Mouse (Mus musculus) right cerebral cortex, adult 18-20 months (tissue): ENCODE measurements around the gene Slc25a48.

Source experiments
- DNase-seq: peaks from one replicate; pipeline ENCODE4 v3.0.0; 2022; ENCODE audit warnings: mixed read lengths

Gene Slc25a48

GRCm38 (mm10) chr13:56438211-56439075 is at the start of gene Slc25a48:
Slc25a48 (plus strand) TSS chr13:56438355.
- DNase-seq: peak; percentile 39

- no peak for DNase-seq
Measured at GRCm38 (mm10) chr13:56397572-56397971, 40.6 kb upstream of the Slc25a48 start.

- DNase-seq: no peak
Measured at GRCm38 (mm10) chr13:56401186-56401585, 37.0 kb upstream of the Slc25a48 start.

- no peak for DNase-seq
Measured at GRCm38 (mm10) chr13:56403381-56404086, 34.6 kb upstream of the Slc25a48 start.

GRCm38 (mm10) chr13:56404511-56405140 is 33.5 kb upstream of the Slc25a48 start:
- no peak for DNase-seq

GRCm38 (mm10) chr13:56412286-56412873 is 25.8 kb upstream of the Slc25a48 start:
- no peak for DNase-seq

GRCm38 (mm10) chr13:56418685-56419483 is 19.3 kb upstream of the Slc25a48 start:
- DNase-seq: no peak

- DNase-seq: no peak
Measured at GRCm38 (mm10) chr13:56419538-56419937, 18.6 kb upstream of the Slc25a48 start.

GRCm38 (mm10) chr13:56422072-56422723 is 16.0 kb upstream of the Slc25a48 start:
- DNase-seq: peak; percentile 53

- no peak for DNase-seq
Measured at GRCm38 (mm10) chr13:56425931-56426330, 12.2 kb upstream of the Slc25a48 start.

- no peak for DNase-seq
Measured at GRCm38 (mm10) chr13:56426365-56426764, 11.8 kb upstream of the Slc25a48 start, which contains the start of gene Gm3045. Gm3045 (plus strand) TSS chr13:56426594.

- DNase-seq: peak; percentile 62
Measured at GRCm38 (mm10) chr13:56428724-56429500, 9.2 kb upstream of the Slc25a48 start.

- no peak for DNase-seq
Measured at GRCm38 (mm10) chr13:56432496-56432895, 5.7 kb upstream of the Slc25a48 start.

GRCm38 (mm10) chr13:56433466-56433865 is 4.7 kb upstream of the Slc25a48 start:
- peak; percentile 41 for DNase-seq

- no peak for DNase-seq
Measured at GRCm38 (mm10) chr13:56434311-56434751, 3.8 kb upstream of the Slc25a48 start.

GRCm38 (mm10) chr13:56435615-56436287 is 2.4 kb upstream of the Slc25a48 start:
- DNase-seq: no peak

GRCm38 (mm10) chr13:56443411-56443810 is 5.3 kb downstream of the Slc25a48 start:
- DNase-seq: no peak

GRCm38 (mm10) chr13:56444112-56444511 is 6.0 kb downstream of the Slc25a48 start:
- no peak for DNase-seq

- no peak for DNase-seq
Measured at GRCm38 (mm10) chr13:56444996-56445395, 6.8 kb downstream of the Slc25a48 start.
